Mouse (Mus musculus) Patski (cell line): Measurements from ENCODE around the gene Tgoln1. TPM values are rescaled to one million over a fixed set of nuclear protein-coding genes. Genes with fewer than 3 reads are reported as not detected.

ENCODE experiments used
- ATAC-seq: fragments of 100-300 bp; one replicate; pipeline ENCODE4 v1.8.0; 2021
- CTCF ChIA-PET: fragments of 350-600 bp; sonication (Branson Sonifier 250); formaldehyde crosslinking; loops from one replicate; lab custom pipeline; 2022; ENCODE audit warnings: inconsistent platforms; lab: Charles Lee
- POLR2A ChIA-PET: fragments of 350-600 bp; sonication (Branson Sonifier 250); formaldehyde crosslinking; loops from one replicate; lab custom pipeline; 2022; ENCODE audit warnings: antibody characterized with exemption, inconsistent platforms; lab: Charles Lee
- DNase-seq: peaks from one replicate; pipeline ENCODE4 v3.0.0-alpha.2; 2011; ENCODE audit warnings: low read depth, low spot score
- H3K27me3 ChIP-seq: fragments of 371-371 bp; one replicate; pipeline ENCODE4 v1.5.1; 2021
- CTCF ChIP-seq: fragments of 100-300 bp; IDR thresholded peaks from one replicate; pipeline ENCODE4 v1.5.1; 2021
- in situ Hi-C: fragments of 300-500 bp; cut with MboI; formaldehyde crosslinking; loops from 3 replicates; pipeline ENCODE4 v1.11.1; 2018; ENCODE audit warnings: low pct_unique_long_range_greater_than_20kb, mixed read lengths
- polyA plus RNA-seq: library from polyadenylated mRNA; unstranded; gene quantifications from one replicate; pipeline ENCODE4 v1.2.3, GENCODE M21; 2021

Tgoln1 gene
- polyA plus RNA-seq, 1 experiment from 2014 or later = 119 TPM

- ChIA-PET POLR2A (no interaction called here), CTCF (interaction anchor here (0.9 to 5.9 kb wide), 3 partner anchors 24 to 155 kb away, joined by 3 to 23 read pairs (median 3); no protein-coding TSS in a partner anchor)
- in situ Hi-C loops = loop anchor here (25.0 kb wide), 1 partner anchor 575 kb away; no protein-coding TSS in a partner anchor
Observed at GRCm38 (mm10) chr6:72562486-72562885, 54.3 kb downstream of the Tgoln1 start.

GRCm38 (mm10) chr6:72560801-72561200 lies 56.0 kb downstream of the Tgoln1 start:
- DNase-seq (no peak), ATAC-seq (no peak)
- H3K27me3 ChIP-seq = no peaks in the 10 kb centered on the region
- in situ Hi-C loops = loop anchor here (25.0 kb wide), 1 partner anchor 574 kb away; no protein-coding TSS in a partner anchor
- TF ChIP-seq CTCF = no peak
- ChIA-PET CTCF (interaction anchor here (0.8 to 5.9 kb wide), 4 partner anchors 9 to 269 kb away, joined by 3 to 23 read pairs (median 4); no protein-coding TSS in a partner anchor), POLR2A (interaction anchor here (0.6 kb wide), 1 partner anchor 203 kb away, joined by 4 read pairs; no protein-coding TSS in a partner anchor)

More at GRCm38 (mm10) chr6:72562486-72562885, 54.3 kb downstream of the Tgoln1 start:
- no peak for TF ChIP-seq CTCF
- ATAC-seq = no peak
- no peak for DNase-seq
- H3K27me3 ChIP-seq = no peaks in the 10 kb centered on the region

Other genes starting within 250 kb of the Tgoln1 start
- gene Vamp5, start 236.5 kb downstream of the Tgoln1 start, polyA plus RNA-seq = 33.2 TPM
- gene Vamp8, start 226.3 kb downstream of the Tgoln1 start, polyA plus RNA-seq = 189 TPM
- 36.3 TPM for gene Ggcx, start 202.7 kb downstream of the Tgoln1 start, polyA plus RNA-seq
- 181 TPM for gene Mat2a, start 177.4 kb downstream of the Tgoln1 start, polyA plus RNA-seq
- gene Sh2d6, start 95.3 kb downstream of the Tgoln1 start, polyA plus RNA-seq = 0.26 TPM
- 230 TPM for gene Capg, start 72.6 kb downstream of the Tgoln1 start, polyA plus RNA-seq
- 22.4 TPM for gene Elmod3, start 18.6 kb downstream of the Tgoln1 start, polyA plus RNA-seq
- gene Retsat, start 18.5 kb downstream of the Tgoln1 start, polyA plus RNA-seq = 86.5 TPM
- gene Tcf7l1, start 172.3 kb upstream of the Tgoln1 start, polyA plus RNA-seq = 8.8 TPM